Mouse (Mus musculus) neural tube, embryonic 13.5 days (tissue): Measurements from ENCODE around the gene Rbms1. TPM values are rescaled to one million over a fixed set of nuclear protein-coding genes. Genes with fewer than 3 reads are reported as not detected.

Source experiments
- ATAC-seq: fragments of 200-750 bp; cut with Nextera tagmentation; 2 replicates; pipeline ENCODE4 v1.8.0; 2017; ENCODE audit warnings: low read depth, mild to moderate bottlenecking, moderate TSS enrichment, moderate library complexity
- H3K27ac ChIP-seq: fragments of 300-500 bp; sonication (generic); replicated peaks from 2 replicates; pipeline ENCODE4 v1.5.1; 2015; ENCODE audit warnings: moderate library complexity, mild to moderate bottlenecking, inconsistent platforms
- H3K27me3 ChIP-seq: fragments of 300-500 bp; sonication (generic); 2 replicates; pipeline ENCODE4 v1.6.1; 2015; ENCODE audit warnings: mild to moderate bottlenecking, inconsistent platforms
- H3K36me3 ChIP-seq: fragments of 300-500 bp; sonication (generic); 2 replicates; pipeline ENCODE4 v1.6.1; 2015; ENCODE audit warnings: mild to moderate bottlenecking, inconsistent platforms
- H3K4me1 ChIP-seq: fragments of 300-500 bp; sonication (generic); replicated peaks from 2 replicates; pipeline ENCODE4 v1.6.1; 2015; ENCODE audit warnings: inconsistent platforms
- H3K4me2 ChIP-seq: fragments of 300-500 bp; sonication (generic); 2 replicates; pipeline ENCODE4 v1.6.1; 2015; ENCODE audit warnings: inconsistent platforms, mild to moderate bottlenecking, moderate library complexity
- H3K4me3 ChIP-seq: fragments of 300-500 bp; sonication (generic); 2 replicates; pipeline ENCODE4 v1.5.1; 2015; ENCODE audit warnings: mild to moderate bottlenecking, inconsistent platforms
- H3K9ac ChIP-seq: fragments of 300-500 bp; sonication (generic); 2 replicates; pipeline ENCODE4 v1.6.1; 2015; ENCODE audit warnings: moderate library complexity, mild to moderate bottlenecking, inconsistent platforms
- H3K9me3 ChIP-seq: fragments of 300-500 bp; sonication (generic); 2 replicates; pipeline ENCODE4 v1.6.1; 2016; ENCODE audit warnings: inconsistent platforms
- whole genome bisulfite sequencing: fragments of 180-500 bp; shearing (Covaris S2); methylation state at CpG from one replicate; pipeline ENCODE4 v1.1.7; 2015; 5-methylcytosine and 5-hydroxymethylcytosine counted together
- polyA plus RNA-seq: library from polyadenylated mRNA; unstranded; fragments of >200 nt; fragmentation: Nextera tagmentation; extraction: Ambion mirVana; gene quantifications from 2 replicates; pipeline ENCODE4 v1.2.1, GENCODE M21; 2015

Gene Rbms1
- polyA plus RNA-seq, 1 experiment from 2014 or later, result 72.0 TPM

- no peaks in the 10 kb centered on the region for H3K27me3 ChIP-seq
- H3K4me3 ChIP-seq, result no peak overlapping the region
- ATAC-seq, result no peak
- peaks cover 14% of the 10 kb centered on the region for H3K4me1 ChIP-seq
- 69% methylated on average over 14 of the region's 14 CpGs for WGBS
- H3K9ac ChIP-seq, result no peak overlapping the region
- H3K36me3 ChIP-seq, result no peaks in the 10 kb centered on the region
- H3K27ac ChIP-seq, result 0 out of 2 replicates have a peak overlapping the region, but pooled peaks have one; percentile 14
- no peaks in the 10 kb centered on the region for H3K9me3 ChIP-seq
- H3K4me2 ChIP-seq, result no peak overlapping the region
These were observed 111.8 kb downstream of the Rbms1 start for GRCm38 (mm10) chr2:60851057-60851718.

DNA sequence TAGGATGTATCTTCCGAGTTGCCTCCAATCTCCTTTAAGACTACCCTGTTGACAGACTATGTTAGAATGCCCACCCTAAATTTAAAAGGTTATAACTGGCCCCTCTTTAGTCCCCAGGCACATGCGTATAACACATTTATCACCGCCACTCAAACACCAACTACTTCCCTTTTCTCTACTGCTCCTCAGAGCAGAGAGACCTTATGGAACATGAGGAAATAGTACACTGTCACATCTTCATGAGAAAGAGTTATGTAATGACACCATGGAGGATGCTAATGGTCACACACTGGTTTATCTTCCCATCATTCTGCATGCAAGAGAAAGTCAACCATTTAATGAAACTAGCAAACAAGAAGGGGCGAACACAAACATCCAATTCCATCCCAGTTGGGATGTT is 114.5 kb downstream of the Rbms1 start:
- H3K9ac ChIP-seq, result no peak overlapping the region
- no peak overlapping the region for H3K4me2 ChIP-seq
- peaks cover 14% of the 10 kb centered on the region for H3K4me1 ChIP-seq
- 95% methylated on average over 4 of the region's 4 CpGs for WGBS
- H3K27ac ChIP-seq, result no peak overlapping the region
- no peak for ATAC-seq
- no peaks in the 10 kb centered on the region for H3K9me3 ChIP-seq
- H3K4me3 ChIP-seq, result no peak overlapping the region
- H3K27me3 ChIP-seq, result no peaks in the 10 kb centered on the region
- H3K36me3 ChIP-seq, result no peaks in the 10 kb centered on the region

- Histone ChIP-seq H3K4me2 (no peak overlapping the region), H3K27ac (no peak overlapping the region), H3K9me3 (no peaks in the 10 kb centered on the region), H3K9ac (no peak overlapping the region), H3K4me1 (peaks cover 16% of the 10 kb centered on the region), H3K27me3 (no peaks in the 10 kb centered on the region), H3K36me3 (no peaks in the 10 kb centered on the region), H3K4me3 (no peak overlapping the region)
- 92% methylated on average over 3 of the region's 3 CpGs for WGBS
- ATAC-seq, result no peak
These were observed 115.0 kb downstream of the Rbms1 start for GRCm38 (mm10) chr2:60847984-60848383.

- no peak for ATAC-seq
- no peaks in the 10 kb centered on the region for H3K27me3 ChIP-seq
These were observed 117.6 kb downstream of the Rbms1 start for GRCm38 (mm10) chr2:60845316-60845894.

GRCm38 (mm10) chr2:60844259-60844658 is 118.7 kb downstream of the Rbms1 start:
- no peak overlapping the region for H3K4me3 ChIP-seq
- WGBS, result 100% methylated on average over 1 of the region's 1 CpGs
- no peak overlapping the region for H3K4me2 ChIP-seq
- no peaks in the 10 kb centered on the region for H3K36me3 ChIP-seq
- no peak overlapping the region for H3K9ac ChIP-seq
- peaks cover 4% of the 10 kb centered on the region; the same call in 1 of the 2 replicates for H3K4me1 ChIP-seq
- H3K9me3 ChIP-seq, result no peaks in the 10 kb centered on the region
- H3K27me3 ChIP-seq, result no peaks in the 10 kb centered on the region
- ATAC-seq, result no peak
- no peak overlapping the region for H3K27ac ChIP-seq

More at GRCm38 (mm10) chr2:60845316-60845894, 117.6 kb downstream of the Rbms1 start:
- Histone ChIP-seq H3K9ac (no peak overlapping the region), H3K27ac (no peak overlapping the region), H3K36me3 (no peaks in the 10 kb centered on the region), H3K4me2 (no peak overlapping the region), H3K4me3 (no peak overlapping the region), H3K4me1 (peaks cover 8% of the 10 kb centered on the region), H3K9me3 (no peaks in the 10 kb centered on the region)
- 66% methylated on average over 5 of the region's 5 CpGs for WGBS

DNA sequence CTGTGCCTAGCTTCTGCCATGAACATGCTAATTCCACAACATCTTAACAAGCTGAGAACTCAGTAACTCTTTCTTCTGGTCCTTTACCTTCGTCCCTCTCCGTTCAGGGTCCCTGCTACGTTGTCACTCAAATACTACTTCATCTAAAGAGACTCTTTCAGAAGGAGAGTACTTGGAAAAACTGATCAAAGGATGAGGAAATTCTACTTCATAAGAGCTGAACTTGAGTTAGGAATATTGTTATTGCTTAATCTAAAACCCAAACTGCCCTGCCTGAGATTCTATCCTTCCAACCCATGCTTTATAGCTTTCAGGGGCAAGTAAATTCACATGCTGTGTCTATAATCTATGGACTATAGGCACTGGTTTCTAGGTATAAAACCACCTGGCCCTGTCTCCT is 119.4 kb downstream of the Rbms1 start:
- Histone ChIP-seq H3K27ac (no peak overlapping the region), H3K4me1 (peaks cover 5% of the 10 kb centered on the region; the same call in 1 of the 2 replicates), H3K9me3 (no peaks in the 10 kb centered on the region), H3K36me3 (no peaks in the 10 kb centered on the region), H3K4me2 (no peak overlapping the region), H3K27me3 (no peaks in the 10 kb centered on the region), H3K9ac (no peak overlapping the region), H3K4me3 (no peak overlapping the region)
- ATAC-seq, result no peak
- WGBS, result 88% methylated on average over 3 of the region's 3 CpGs

GRCm38 (mm10) chr2:60842976-60843375 is 120.0 kb downstream of the Rbms1 start:
- WGBS, result 74% methylated on average over 4 of the region's 4 CpGs
- Histone ChIP-seq H3K27ac (no peak overlapping the region), H3K9ac (no peak overlapping the region), H3K4me2 (no peak overlapping the region), H3K9me3 (no peaks in the 10 kb centered on the region), H3K27me3 (no peaks in the 10 kb centered on the region), H3K36me3 (no peaks in the 10 kb centered on the region), H3K4me1 (peaks cover 7% of the 10 kb centered on the region; the same call in 1 of the 2 replicates), H3K4me3 (no peak overlapping the region)
- ATAC-seq, result no peak

- Histone ChIP-seq H3K9me3 (no peaks in the 10 kb centered on the region), H3K4me2 (no peak overlapping the region), H3K4me3 (no peak overlapping the region), H3K36me3 (no peaks in the 10 kb centered on the region), H3K27me3 (no peaks in the 10 kb centered on the region), H3K4me1 (peaks cover 27% of the 10 kb centered on the region), H3K9ac (no peak overlapping the region), H3K27ac (no peak overlapping the region)
- no peak for ATAC-seq
- 79% methylated on average over 4 of the region's 4 CpGs for WGBS
These were observed 122.1 kb downstream of the Rbms1 start for GRCm38 (mm10) chr2:60840922-60841321.

DNA sequence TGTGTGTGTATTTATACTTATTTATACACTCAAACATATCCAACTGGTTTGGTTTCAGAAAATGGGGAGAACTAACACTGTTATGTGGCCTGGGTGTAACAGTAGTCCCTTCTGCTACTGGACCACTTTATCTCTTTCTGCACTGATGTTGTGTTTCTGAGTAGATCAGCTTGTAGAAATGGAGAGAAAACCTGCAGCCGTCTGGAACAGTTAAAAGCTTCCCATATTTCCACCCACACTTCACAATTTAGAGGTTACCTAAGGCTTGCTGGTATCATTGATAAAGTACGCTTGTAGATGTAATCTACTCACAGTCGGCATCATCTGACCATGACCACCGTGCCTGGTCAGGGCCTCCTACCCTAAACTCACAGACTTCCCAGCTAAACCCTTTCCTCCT is 123.5 kb downstream of the Rbms1 start:
- Histone ChIP-seq H3K4me1 (peaks cover 27% of the 10 kb centered on the region), H3K9me3 (no peaks in the 10 kb centered on the region), H3K9ac (no peak overlapping the region), H3K4me3 (no peak overlapping the region), H3K27me3 (no peaks in the 10 kb centered on the region), H3K4me2 (no peak overlapping the region), H3K36me3 (no peaks in the 10 kb centered on the region), H3K27ac (no peak overlapping the region)
- WGBS, result 87% methylated on average over 4 of the region's 4 CpGs
- no peak for ATAC-seq

DNA sequence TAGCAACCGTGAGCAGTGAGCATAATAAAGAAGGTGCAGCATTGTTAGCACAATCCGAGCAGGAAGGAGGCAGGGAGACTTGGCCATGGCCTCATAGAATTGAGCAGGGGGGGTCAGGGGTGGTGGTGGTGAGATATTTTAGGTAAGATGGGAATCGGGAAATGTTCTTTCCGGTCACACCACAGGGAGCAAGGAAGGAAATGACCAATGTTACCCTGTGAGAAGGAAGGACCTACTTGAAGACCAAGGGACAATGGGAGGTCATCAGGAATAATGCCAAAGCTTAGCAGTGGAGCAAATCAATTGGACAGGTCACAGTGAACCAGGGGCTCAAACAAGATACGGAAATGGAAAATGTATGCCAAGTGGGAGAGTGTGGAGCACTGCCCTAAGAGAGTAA is 124.1 kb downstream of the Rbms1 start:
- Histone ChIP-seq H3K4me3 (no peak overlapping the region), H3K9ac (no peak overlapping the region), H3K27ac (no peak overlapping the region), H3K4me1 (peaks cover 27% of the 10 kb centered on the region), H3K27me3 (no peaks in the 10 kb centered on the region), H3K36me3 (no peaks in the 10 kb centered on the region), H3K4me2 (no peak overlapping the region), H3K9me3 (no peaks in the 10 kb centered on the region)
- WGBS, result 61% methylated on average over 5 of the region's 5 CpGs
- ATAC-seq, result no peak

- Histone ChIP-seq H3K27me3 (no peaks in the 10 kb centered on the region), H3K9ac (no peak overlapping the region), H3K4me2 (no peak overlapping the region), H3K9me3 (no peaks in the 10 kb centered on the region), H3K4me3 (no peak overlapping the region), H3K4me1 (peaks cover 22% of the 10 kb centered on the region), H3K36me3 (no peaks in the 10 kb centered on the region), H3K27ac (no peak overlapping the region)
- ATAC-seq, result no peak
- WGBS, result 86% methylated on average over 5 of the region's 5 CpGs
These were observed 125.4 kb downstream of the Rbms1 start for GRCm38 (mm10) chr2:60837616-60838015.

- Histone ChIP-seq H3K9ac (no peak overlapping the region), H3K27me3 (no peaks in the 10 kb centered on the region), H3K4me2 (no peak overlapping the region), H3K4me1 (peaks cover 22% of the 10 kb centered on the region), H3K4me3 (no peak overlapping the region), H3K9me3 (no peaks in the 10 kb centered on the region), H3K27ac (no peak overlapping the region), H3K36me3 (no peaks in the 10 kb centered on the region)
- 80% methylated on average over 7 of the region's 7 CpGs for WGBS
- no peak for ATAC-seq
These were observed 126.8 kb downstream of the Rbms1 start for GRCm38 (mm10) chr2:60836237-60836636.

GRCm38 (mm10) chr2:60834293-60834692 is 128.7 kb downstream of the Rbms1 start:
- WGBS, result 71% methylated on average over 7 of the region's 7 CpGs
- no peak overlapping the region for H3K9ac ChIP-seq
- no peak overlapping the region for H3K27ac ChIP-seq
- peaks cover 22% of the 10 kb centered on the region for H3K4me1 ChIP-seq
- no peak overlapping the region for H3K4me3 ChIP-seq
- H3K9me3 ChIP-seq, result no peaks in the 10 kb centered on the region
- H3K27me3 ChIP-seq, result no peaks in the 10 kb centered on the region
- no peak overlapping the region for H3K4me2 ChIP-seq
- no peak for ATAC-seq
- H3K36me3 ChIP-seq, result no peaks in the 10 kb centered on the region
